Mouse (Mus musculus): ENCODE results near the gene Olfr584. TPM values are rescaled to one million over a fixed set of nuclear protein-coding genes. Genes with fewer than 3 reads are reported as not detected.

Olfr584 gene
- not detected for polyA plus RNA-seq (2014; fragmentation: Illumina TruSeq; extraction: RNeasy Lipid Tissue Mini Kit (QIAGEN cat#74804); ENCODE audit: low read depth, low replicate concordance)

DNA sequence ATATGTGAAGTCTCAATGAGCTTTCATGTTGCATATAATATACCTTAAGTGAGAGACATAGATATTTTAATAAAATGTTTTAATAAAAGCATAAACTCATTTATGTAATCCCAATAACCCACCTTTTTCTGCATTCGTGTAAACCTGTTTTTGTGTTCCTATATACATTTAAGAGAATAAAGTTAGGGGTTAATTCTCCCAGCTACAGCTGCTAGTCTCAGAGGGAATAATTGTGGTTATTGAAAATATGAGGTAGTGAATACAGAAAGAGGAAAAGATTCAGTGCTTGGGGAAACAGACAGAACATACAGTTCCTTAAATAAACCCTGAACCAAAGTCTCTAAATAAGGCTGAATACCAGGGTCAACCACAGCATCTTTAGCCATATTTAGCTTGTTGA is at the start of gene Olfr584:
Olfr584 (plus strand) TSS at position 301 of the 400 bp plus-strand sequence.

DNA sequence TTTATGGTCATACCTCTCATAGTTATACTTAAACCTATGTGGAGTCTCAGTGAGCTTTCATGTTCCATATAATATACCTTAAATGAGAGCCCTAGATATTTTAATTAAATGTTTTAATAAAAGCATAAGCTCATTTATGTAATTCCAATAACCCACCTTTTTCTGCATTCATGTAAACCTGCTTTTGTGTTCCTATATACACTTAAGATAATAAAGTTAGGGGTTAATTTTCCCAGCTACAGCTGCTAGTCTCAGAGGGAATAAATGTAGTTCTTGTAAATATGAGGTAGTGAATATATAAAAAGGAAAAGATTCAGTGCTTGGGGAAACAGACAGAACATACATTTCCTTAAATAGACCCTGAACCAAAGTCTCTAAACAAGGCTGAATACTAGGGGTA is 44.0 kb upstream of the Olfr584 start, which contains the start of gene Olfr582:
Olfr582 (plus strand) TSS at position 301 of the 400 bp plus-strand sequence.

DNA sequence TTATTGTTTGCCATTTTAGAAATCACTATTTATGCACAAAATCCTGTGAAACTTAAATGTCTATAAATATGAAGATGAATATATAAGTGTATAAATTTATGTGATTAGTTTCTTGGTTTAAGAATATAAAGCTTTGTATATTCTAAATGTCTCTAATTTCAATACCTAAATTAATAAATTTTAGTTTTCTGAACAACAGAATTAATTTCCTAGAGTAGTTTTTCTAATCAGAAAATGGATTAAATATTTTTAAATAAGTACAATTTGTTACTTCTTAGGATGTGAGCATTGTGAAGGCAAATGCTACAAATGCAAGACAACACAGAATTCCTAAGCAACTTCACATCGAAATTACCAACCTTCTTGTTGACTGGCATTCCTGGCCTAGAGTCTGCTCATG is 30.7 kb upstream of the Olfr584 start, which contains the start of gene Olfr583:
Olfr583 (plus strand) TSS at position 301 of the 400 bp plus-strand sequence.

DNA sequence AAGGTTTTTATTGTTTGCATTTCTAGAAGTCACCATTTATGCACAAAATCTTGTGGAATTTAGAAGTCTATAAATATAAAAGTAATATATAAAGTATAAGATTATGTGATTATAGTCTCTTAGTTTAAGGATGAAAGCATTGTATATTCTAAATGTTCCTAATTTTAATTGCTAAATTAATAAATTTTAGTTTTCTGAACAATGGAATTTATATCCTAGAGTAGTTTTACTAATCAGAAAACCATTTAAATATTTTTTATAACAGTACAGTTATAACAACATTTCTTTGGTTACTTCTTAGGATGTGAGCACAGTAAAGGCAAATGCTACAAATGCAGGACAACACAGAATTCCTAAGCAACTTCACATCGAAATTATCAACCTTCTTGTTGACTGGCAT is 15.7 kb downstream of the Olfr584 start, which contains the start of gene Olfr585:
Olfr585 (plus strand) TSS at position 301 of the 400 bp plus-strand sequence.

DNA sequence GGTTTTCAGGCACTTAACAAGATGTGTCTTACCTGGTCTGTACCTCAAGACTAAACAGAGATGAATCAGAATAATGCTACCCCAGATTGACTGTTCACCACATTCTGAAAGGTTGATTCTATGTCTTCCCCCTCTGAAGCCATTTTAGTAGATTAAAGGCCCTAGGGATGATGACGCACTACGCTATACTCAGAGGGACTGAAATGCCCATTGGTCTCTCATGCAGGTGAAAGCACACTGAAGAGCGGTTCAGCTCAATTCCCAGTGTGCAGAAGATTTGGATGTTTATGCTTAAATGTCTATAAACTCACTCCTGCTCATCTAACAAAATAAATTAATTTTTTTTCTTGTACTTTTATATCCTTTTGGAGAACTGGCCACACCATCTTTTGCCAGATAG is 43.9 kb downstream of the Olfr584 start, which contains the start of gene Olfr586:
Olfr586 (minus strand) TSS at position 101 of the 400 bp plus-strand sequence.

Other genes with a start within 250 kb of the Olfr584 start
- not detected for gene Olfr566, start 223.1 kb upstream of the Olfr584 start, polyA plus RNA-seq (2014; fragmentation: Illumina TruSeq; extraction: RNeasy Lipid Tissue Mini Kit (QIAGEN cat#74804); ENCODE audit: low read depth, low replicate concordance)
- 0.24 TPM for gene Olfr568, start 204.8 kb upstream of the Olfr584 start, polyA plus RNA-seq (2014; fragmentation: Illumina TruSeq; extraction: RNeasy Lipid Tissue Mini Kit (QIAGEN cat#74804); ENCODE audit: low read depth, low replicate concordance)
- not detected for gene Olfr569, start 191.0 kb upstream of the Olfr584 start, polyA plus RNA-seq (2014; fragmentation: Illumina TruSeq; extraction: RNeasy Lipid Tissue Mini Kit (QIAGEN cat#74804); ENCODE audit: low read depth, low replicate concordance)
- not detected for gene Olfr570, start 187.3 kb upstream of the Olfr584 start, polyA plus RNA-seq (2014; fragmentation: Illumina TruSeq; extraction: RNeasy Lipid Tissue Mini Kit (QIAGEN cat#74804); ENCODE audit: low read depth, low replicate concordance)
- not detected for gene Olfr571, start 164.3 kb upstream of the Olfr584 start, polyA plus RNA-seq (2014; fragmentation: Illumina TruSeq; extraction: RNeasy Lipid Tissue Mini Kit (QIAGEN cat#74804); ENCODE audit: low read depth, low replicate concordance)
- not detected for gene Olfr572, start 157.5 kb upstream of the Olfr584 start, polyA plus RNA-seq (2014; fragmentation: Illumina TruSeq; extraction: RNeasy Lipid Tissue Mini Kit (QIAGEN cat#74804); ENCODE audit: low read depth, low replicate concordance)
- gene Olfr573-ps1, start 139.3 kb upstream of the Olfr584 start, polyA plus RNA-seq (2014; fragmentation: Illumina TruSeq; extraction: RNeasy Lipid Tissue Mini Kit (QIAGEN cat#74804); ENCODE audit: low read depth, low replicate concordance), result not detected
- not detected for gene Olfr574, start 133.4 kb upstream of the Olfr584 start, polyA plus RNA-seq (2014; fragmentation: Illumina TruSeq; extraction: RNeasy Lipid Tissue Mini Kit (QIAGEN cat#74804); ENCODE audit: low read depth, low replicate concordance)
- gene Olfr575, start 123.1 kb upstream of the Olfr584 start, polyA plus RNA-seq (2014; fragmentation: Illumina TruSeq; extraction: RNeasy Lipid Tissue Mini Kit (QIAGEN cat#74804); ENCODE audit: low read depth, low replicate concordance), result not detected
- not detected for gene Olfr576, start 119.2 kb upstream of the Olfr584 start, polyA plus RNA-seq (2014; fragmentation: Illumina TruSeq; extraction: RNeasy Lipid Tissue Mini Kit (QIAGEN cat#74804); ENCODE audit: low read depth, low replicate concordance)
- not detected for gene Olfr577, start 105.9 kb upstream of the Olfr584 start, polyA plus RNA-seq (2014; fragmentation: Illumina TruSeq; extraction: RNeasy Lipid Tissue Mini Kit (QIAGEN cat#74804); ENCODE audit: low read depth, low replicate concordance)
- gene Olfr578, start 92.6 kb upstream of the Olfr584 start, polyA plus RNA-seq (2014; fragmentation: Illumina TruSeq; extraction: RNeasy Lipid Tissue Mini Kit (QIAGEN cat#74804); ENCODE audit: low read depth, low replicate concordance), result not detected
- not detected for gene Olfr582, start 43.9 kb upstream of the Olfr584 start, polyA plus RNA-seq (2014; fragmentation: Illumina TruSeq; extraction: RNeasy Lipid Tissue Mini Kit (QIAGEN cat#74804); ENCODE audit: low read depth, low replicate concordance)
- gene Olfr583, start 30.6 kb upstream of the Olfr584 start, polyA plus RNA-seq (2014; fragmentation: Illumina TruSeq; extraction: RNeasy Lipid Tissue Mini Kit (QIAGEN cat#74804); ENCODE audit: low read depth, low replicate concordance), result not detected
- not detected for gene Olfr585, start 15.8 kb downstream of the Olfr584 start, polyA plus RNA-seq (2014; fragmentation: Illumina TruSeq; extraction: RNeasy Lipid Tissue Mini Kit (QIAGEN cat#74804); ENCODE audit: low read depth, low replicate concordance)
- not detected for gene Olfr586, start 43.8 kb downstream of the Olfr584 start, polyA plus RNA-seq (2014; fragmentation: Illumina TruSeq; extraction: RNeasy Lipid Tissue Mini Kit (QIAGEN cat#74804); ENCODE audit: low read depth, low replicate concordance)
- gene Olfr588-ps1, start 59.0 kb downstream of the Olfr584 start, polyA plus RNA-seq (2014; fragmentation: Illumina TruSeq; extraction: RNeasy Lipid Tissue Mini Kit (QIAGEN cat#74804); ENCODE audit: low read depth, low replicate concordance), result not detected
- gene Olfr589, start 74.5 kb downstream of the Olfr584 start, polyA plus RNA-seq (2014; fragmentation: Illumina TruSeq; extraction: RNeasy Lipid Tissue Mini Kit (QIAGEN cat#74804); ENCODE audit: low read depth, low replicate concordance), result not detected
- gene Olfr591, start 96.5 kb downstream of the Olfr584 start, polyA plus RNA-seq (2014; fragmentation: Illumina TruSeq; extraction: RNeasy Lipid Tissue Mini Kit (QIAGEN cat#74804); ENCODE audit: low read depth, low replicate concordance), result not detected
- gene Olfr592, start 102.9 kb downstream of the Olfr584 start, polyA plus RNA-seq (2014; fragmentation: Illumina TruSeq; extraction: RNeasy Lipid Tissue Mini Kit (QIAGEN cat#74804); ENCODE audit: low read depth, low replicate concordance), result not detected
- not detected for gene Olfr593, start 130.0 kb downstream of the Olfr584 start, polyA plus RNA-seq (2014; fragmentation: Illumina TruSeq; extraction: RNeasy Lipid Tissue Mini Kit (QIAGEN cat#74804); ENCODE audit: low read depth, low replicate concordance)
- gene Olfr594, start 135.1 kb downstream of the Olfr584 start, polyA plus RNA-seq (2014; fragmentation: Illumina TruSeq; extraction: RNeasy Lipid Tissue Mini Kit (QIAGEN cat#74804); ENCODE audit: low read depth, low replicate concordance), result not detected
- not detected for gene Usp17ld, start 170.6 kb downstream of the Olfr584 start, polyA plus RNA-seq (2014; fragmentation: Illumina TruSeq; extraction: RNeasy Lipid Tissue Mini Kit (QIAGEN cat#74804); ENCODE audit: low read depth, low replicate concordance)
- not detected for gene Olfr596, start 223.8 kb downstream of the Olfr584 start, polyA plus RNA-seq (2014; fragmentation: Illumina TruSeq; extraction: RNeasy Lipid Tissue Mini Kit (QIAGEN cat#74804); ENCODE audit: low read depth, low replicate concordance)
- gene Olfr597, start 234.4 kb downstream of the Olfr584 start, polyA plus RNA-seq (2014; fragmentation: Illumina TruSeq; extraction: RNeasy Lipid Tissue Mini Kit (QIAGEN cat#74804); ENCODE audit: low read depth, low replicate concordance), result not detected
- not detected for gene Olfr598, start 241.7 kb downstream of the Olfr584 start, polyA plus RNA-seq (2014; fragmentation: Illumina TruSeq; extraction: RNeasy Lipid Tissue Mini Kit (QIAGEN cat#74804); ENCODE audit: low read depth, low replicate concordance)